Mouse (Mus musculus): ENCODE results near the gene Pold2.

Pold2 gene

GRCm38 (mm10) chr11:5827931-5828330, 50.2 kb downstream of the Pold2 start:
- in situ Hi-C loops (cut with MboI, MseI): no loop called here

GRCm38 (mm10) chr11:5825432-5825831, 52.7 kb downstream of the Pold2 start:
- in situ Hi-C loops (cut with MboI, MseI): no loop called here

Measured in T-helper 2 cell (primary cell).